Mouse (Mus musculus): Measurements from ENCODE around the gene Ncf4. TPM values are rescaled to one million over a fixed set of nuclear protein-coding genes. Genes with fewer than 3 reads are reported as not detected.
"Not testable (repeated sequence)": the region's sequence is repeated elsewhere in the genome, so short reads cannot be mapped to it uniquely, and the experiment has no call there.

Ncf4 gene
- total RNA-seq, 2 experiments from 2014 or later: 0.58 to 1.2 TPM

DNA sequence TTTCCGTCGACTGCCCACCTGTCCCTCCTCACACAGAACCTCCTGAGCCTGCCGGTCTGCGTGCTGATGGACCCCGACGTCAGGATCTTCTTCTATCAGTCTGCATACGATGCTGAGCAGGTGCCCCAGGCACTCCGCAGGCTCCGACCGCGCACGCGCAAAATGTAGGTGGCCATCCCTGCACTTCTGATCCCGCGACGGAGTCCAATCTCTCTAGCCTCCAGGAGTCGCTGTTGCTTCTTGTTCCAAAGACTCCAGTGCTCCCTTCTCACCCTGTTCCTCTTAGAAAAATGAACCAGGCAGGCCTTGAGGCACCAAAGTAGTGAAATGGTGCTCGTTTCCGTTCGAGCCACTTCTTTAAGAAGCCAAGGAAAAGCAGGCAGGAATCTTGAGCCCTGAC lies 10.2 kb downstream of the Ncf4 start:
- DNase-seq: peak in 1 of 2 experiments; percentile 16

GRCm38 (mm10) chr15:78256602-78257259 lies 12.1 kb downstream of the Ncf4 start:
- not testable (repeated sequence) for DNase-seq

DNA sequence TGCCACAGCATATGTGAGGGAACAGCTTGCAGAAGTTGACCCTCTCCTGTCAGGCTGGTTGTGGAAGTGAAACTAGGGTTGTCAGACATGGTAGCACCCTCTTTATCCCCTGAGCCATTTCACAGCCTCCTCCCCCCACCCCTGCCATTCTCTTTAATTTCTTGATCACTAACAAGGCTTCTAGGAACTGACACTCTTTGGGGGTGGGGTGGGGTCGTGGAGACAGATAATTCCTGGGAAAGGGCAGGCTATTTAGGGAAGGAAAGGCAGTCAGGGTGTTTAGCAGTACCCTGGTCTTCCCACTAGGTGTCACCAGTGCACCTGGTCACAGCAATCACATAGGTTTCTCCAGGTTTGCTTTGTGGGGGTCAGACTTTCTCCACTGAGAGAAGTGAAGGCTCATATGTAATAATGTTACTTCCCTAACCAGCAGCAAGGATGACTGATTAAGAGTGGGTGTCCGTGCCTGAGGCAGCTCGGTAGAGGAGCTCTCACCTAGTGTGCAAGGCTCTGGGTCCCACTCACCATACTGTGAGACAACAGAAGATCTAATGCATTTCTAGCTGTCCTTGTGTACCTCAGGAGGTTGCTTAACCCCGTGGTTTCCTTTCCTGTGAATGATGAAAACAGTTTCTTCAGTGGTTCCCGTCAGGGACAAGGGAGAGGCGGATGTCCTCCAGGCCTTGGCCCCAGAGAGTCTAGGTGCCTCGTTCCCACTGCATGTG lies 12.9 kb downstream of the Ncf4 start:
- peak; percentile 54 to 60 for DNase-seq

DNA sequence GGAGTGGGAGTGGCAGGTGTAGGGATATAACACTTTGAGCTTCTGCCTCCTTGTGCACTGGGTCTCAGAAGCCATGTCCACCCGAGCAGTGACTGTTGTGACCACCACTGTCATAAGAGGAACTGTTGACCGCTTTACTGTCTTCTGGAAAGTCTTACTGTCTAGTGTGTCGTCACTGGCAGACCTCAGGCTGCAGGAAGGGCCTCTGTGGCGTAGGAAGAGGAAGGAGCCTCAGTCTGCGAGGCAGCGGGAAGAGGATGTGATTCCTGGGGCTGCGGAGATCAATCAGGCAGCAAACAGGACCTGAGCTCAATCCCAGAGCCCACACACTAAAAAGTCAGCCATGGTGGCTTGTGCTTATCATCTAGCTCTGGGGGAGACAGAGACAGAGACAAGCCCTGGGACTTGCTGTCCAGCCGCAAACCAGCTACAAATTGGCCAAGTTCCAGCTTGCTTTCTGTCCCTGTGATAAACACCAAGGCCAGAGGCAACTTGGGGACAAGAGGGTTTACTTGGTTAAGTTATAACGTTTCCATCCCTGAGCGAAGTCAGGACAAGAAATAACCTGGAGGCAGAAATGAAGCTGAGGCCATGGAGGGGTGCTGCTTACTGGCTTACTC lies 13.8 kb downstream of the Ncf4 start:
- no peak for DNase-seq

GRCm38 (mm10) chr15:78260668-78261333 lies 16.2 kb downstream of the Ncf4 start:
- no peak for DNase-seq

DNA sequence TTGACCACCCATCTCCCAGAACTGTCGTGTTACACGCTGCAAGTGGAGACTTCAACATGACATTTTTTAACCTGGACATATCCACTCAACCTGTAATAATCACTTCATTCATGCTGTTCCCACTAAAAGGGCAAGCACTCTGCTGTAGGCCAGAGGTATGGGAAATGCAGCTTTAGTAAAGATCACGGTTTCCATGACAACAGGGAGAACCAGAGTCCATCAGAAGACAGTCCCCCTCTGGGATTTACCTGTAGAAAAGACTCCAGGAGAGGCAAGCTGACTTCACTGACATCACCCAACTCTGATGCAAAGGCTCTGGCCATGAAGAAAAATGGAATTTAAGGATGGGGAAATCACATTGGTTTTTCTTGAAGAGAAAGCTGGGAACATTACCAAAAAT lies 18.7 kb downstream of the Ncf4 start:
- DNase-seq: no peak

DNA sequence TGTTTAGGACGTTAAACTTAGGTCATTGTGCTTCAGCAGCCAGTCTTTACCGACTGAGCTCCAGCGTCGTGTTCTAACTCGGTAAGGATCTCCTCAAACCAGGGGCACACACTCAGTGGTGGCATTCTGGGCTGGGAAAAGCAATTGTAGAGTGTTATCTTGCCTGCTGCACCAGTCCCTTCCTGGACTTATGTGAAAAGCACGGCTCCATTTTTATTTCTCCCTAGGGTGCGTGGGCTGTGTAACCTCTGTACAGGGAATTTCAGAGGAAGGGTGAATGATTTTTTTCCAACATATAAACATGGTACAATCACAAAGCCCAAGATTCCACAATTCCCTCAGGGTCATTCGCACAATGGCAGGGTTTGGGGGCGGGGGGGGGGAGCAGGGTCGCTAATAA lies 22.8 kb downstream of the Ncf4 start:
- no peak for DNase-seq

GRCm38 (mm10) chr15:78267865-78268264 lies 23.3 kb downstream of the Ncf4 start:
- DNase-seq: no peak

- no peak for DNase-seq
Measured at GRCm38 (mm10) chr15:78271208-78271607, 26.6 kb downstream of the Ncf4 start.

GRCm38 (mm10) chr15:78278308-78278707 lies 33.7 kb downstream of the Ncf4 start:
- no peak for DNase-seq

GRCm38 (mm10) chr15:78287941-78288340 lies 43.3 kb downstream of the Ncf4 start:
- no peak for DNase-seq

DNA sequence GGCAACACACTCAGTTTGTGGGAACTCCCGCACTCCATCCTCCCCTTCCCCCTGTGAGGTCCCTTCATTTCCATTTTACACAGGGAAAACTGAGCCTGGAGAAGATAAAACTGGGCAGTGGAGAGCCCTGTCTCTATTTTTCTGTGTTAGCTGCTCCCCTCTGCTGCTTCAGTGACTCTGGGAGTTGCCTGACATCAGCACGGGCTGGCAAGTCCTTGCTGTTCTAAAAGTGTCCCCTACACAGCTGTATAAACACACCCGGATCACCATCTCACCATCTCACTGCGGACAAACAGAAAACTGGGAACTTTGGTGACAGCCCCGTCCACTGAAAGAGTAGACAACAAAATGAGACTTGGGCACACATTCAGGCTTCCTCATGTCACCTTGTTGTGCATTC lies 45.2 kb downstream of the Ncf4 start:
- DNase-seq: not testable (repeated sequence)

DNA sequence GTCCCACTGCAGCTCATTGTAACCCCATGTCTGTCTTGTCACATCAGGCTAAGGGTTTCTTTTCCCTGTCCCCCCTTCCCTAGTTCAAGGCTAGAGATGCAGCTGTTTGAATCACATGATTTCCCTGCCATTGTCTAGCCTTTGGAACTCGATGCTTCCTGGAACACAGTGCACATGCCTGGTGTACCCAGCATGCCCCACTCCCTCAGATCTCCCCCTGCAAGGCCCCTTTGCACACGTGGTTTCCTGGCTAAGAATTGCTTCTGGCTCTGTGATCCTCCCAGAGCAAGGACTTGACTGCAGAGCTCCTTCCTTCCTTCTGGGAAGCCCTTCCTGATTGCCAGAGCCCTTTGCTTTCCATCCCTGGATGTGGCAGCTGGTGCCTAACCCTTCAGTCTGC lies 48.6 kb downstream of the Ncf4 start:
- DNase-seq: not testable (repeated sequence)

GRCm38 (mm10) chr15:78293716-78294115 lies 49.1 kb downstream of the Ncf4 start:
- DNase-seq: no peak

GRCm38 (mm10) chr15:78298558-78298957 lies 54.0 kb downstream of the Ncf4 start:
- no peak for DNase-seq

GRCm38 (mm10) chr15:78299641-78300040 lies 55.0 kb downstream of the Ncf4 start:
- no peak for DNase-seq

GRCm38 (mm10) chr15:78300773-78301172 lies 56.2 kb downstream of the Ncf4 start:
- no peak for DNase-seq

DNA sequence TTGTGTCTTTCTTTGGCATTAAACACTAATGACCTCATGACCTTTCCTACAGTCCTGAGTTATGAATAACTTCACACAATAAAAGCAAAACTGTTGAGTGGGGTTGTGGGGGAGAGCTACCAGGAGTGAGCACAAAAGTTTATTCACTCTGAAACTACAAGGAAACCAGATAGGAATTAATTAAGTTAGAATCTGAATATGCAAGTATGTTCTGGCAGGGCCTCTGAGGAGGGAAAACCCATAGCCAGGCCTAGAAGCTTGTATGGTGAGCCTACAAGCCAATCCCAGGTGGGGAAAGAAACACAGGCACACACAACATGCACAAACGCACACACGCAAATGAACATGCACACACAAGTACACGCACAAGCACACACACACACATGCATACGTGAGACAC lies 58.1 kb downstream of the Ncf4 start:
- DNase-seq: no peak

DNA sequence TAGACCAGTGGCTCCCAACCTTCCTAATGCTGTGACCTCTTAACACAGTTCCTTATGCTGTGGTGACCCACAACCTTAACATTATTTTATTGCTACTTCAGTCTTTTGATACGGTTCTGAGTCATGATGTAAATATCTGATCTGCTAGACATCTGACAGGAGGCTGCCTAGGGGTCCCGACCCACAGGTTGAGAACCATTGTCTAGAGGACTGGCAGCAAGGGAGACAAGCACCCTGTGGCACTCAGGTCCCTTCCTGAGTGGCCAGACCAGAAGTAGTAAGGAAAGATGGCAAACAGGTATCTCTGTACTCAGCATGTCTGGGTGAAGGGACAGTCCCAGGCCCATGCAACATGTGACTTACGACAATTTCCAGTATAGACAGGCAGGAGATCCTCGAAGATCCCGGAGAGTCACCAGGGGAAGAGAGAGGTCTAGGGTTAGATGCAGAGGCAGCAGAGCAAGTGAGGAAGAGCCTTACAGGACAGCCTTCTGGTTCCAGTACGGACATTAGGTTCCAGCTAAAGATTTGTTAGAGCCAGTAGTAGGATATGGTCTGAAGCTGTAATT lies 59.1 kb downstream of the Ncf4 start:
- DNase-seq: no peak

- no peak for DNase-seq
Measured at GRCm38 (mm10) chr15:78305341-78305933, 60.8 kb downstream of the Ncf4 start, which contains the start of gene Csf2rb2. Csf2rb2 (minus strand) TSS chr15:78305721.

- no peak for DNase-seq
Measured at GRCm38 (mm10) chr15:78309865-78310264, 65.3 kb downstream of the Ncf4 start.

GRCm38 (mm10) chr15:78310971-78311370 lies 66.4 kb downstream of the Ncf4 start:
- DNase-seq: no peak

Measured in layer of hippocampus, postnatal 36 days (tissue).